Mouse (Mus musculus): ENCODE data around the gene Dll4. TPM values are rescaled to one million over a fixed set of nuclear protein-coding genes. Genes with fewer than 3 reads are reported as not detected.
A peak's percentile ranks its signal among the peaks of the same experiment; 100 is the strongest.

Dll4 gene
- total and polyA plus RNA-seq, 3 experiments: 13.7 to 22.0 (median 15.8) TPM

- TF ChIP-seq POLR2A (IDR thresholded peaks at IDR 0.05; ENCODE audit: insufficient read depth, low read depth, low read length): no peak
- TF ChIP-seq CTCF (IDR thresholded peaks at IDR 0.05): no peak
- TF ChIP-seq EP300 (IDR thresholded peaks at IDR 0.05; ENCODE audit: insufficient read depth, low read depth, low read length): no peak
- no peaks in the 10 kb centered on the region for H3K36me3 ChIP-seq (ENCODE audit: control insufficient read depth, insufficient read depth, low read length)
- H3K27ac ChIP-seq: peak overlapping the region; percentile 86
- intact Hi-C loops (cut with DNase I): loop anchor here (2.0 kb wide), 2 partner anchors 13 to 23 kb away; no protein-coding TSS in a partner anchor
- peaks cover 30% of the 10 kb centered on the region for H3K4me1 ChIP-seq (ENCODE audit: control insufficient read depth, insufficient read depth, low read length)
- H3K9ac ChIP-seq (ENCODE audit: low read depth, low read length): peak overlapping the region; percentile 19; the same call in 1 of the 2 replicates
- H3K4me3 ChIP-seq: 0 out of 2 replicates have a peak overlapping the region, but pooled peaks have one; percentile 24
- peak in 1 of 2 experiments; percentile 46 for DNase-seq
- WGBS: 41% methylated on average over 10 of the region's 10 CpGs
- H3K79me2 ChIP-seq (replicated peaks; ENCODE audit: control insufficient read depth, insufficient read depth, low read length): no peaks in the 10 kb centered on the region
- no peaks in the 10 kb centered on the region for H3K27me3 ChIP-seq (ENCODE audit: control insufficient read depth, insufficient read depth, low read length)
These were observed 11.7 kb upstream of the Dll4 start for GRCm38 (mm10) chr2:119313780-119314479.

GRCm38 (mm10) chr2:119314742-119315310 lies 10.8 kb upstream of the Dll4 start:
- TF ChIP-seq CTCF (IDR thresholded peaks at IDR 0.05): no peak
- no peak for TF ChIP-seq EP300 (IDR thresholded peaks at IDR 0.05; ENCODE audit: insufficient read depth, low read depth, low read length)
- TF ChIP-seq POLR2A (IDR thresholded peaks at IDR 0.05; ENCODE audit: insufficient read depth, low read depth, low read length): no peak
- H3K79me2 ChIP-seq (replicated peaks; ENCODE audit: control insufficient read depth, insufficient read depth, low read length): no peaks in the 10 kb centered on the region
- peak overlapping the region; percentile 86 for H3K27ac ChIP-seq
- WGBS: 54% methylated on average over 12 of the region's 12 CpGs
- no peak for DNase-seq
- H3K27me3 ChIP-seq (ENCODE audit: control insufficient read depth, insufficient read depth, low read length): no peaks in the 10 kb centered on the region
- no peak overlapping the region for H3K4me3 ChIP-seq
- 0 out of 2 replicates have a peak overlapping the region, but pooled peaks have one; percentile 15 for H3K9ac ChIP-seq (ENCODE audit: low read depth, low read length)
- no peaks in the 10 kb centered on the region for H3K36me3 ChIP-seq (ENCODE audit: control insufficient read depth, insufficient read depth, low read length)
- intact Hi-C loops (cut with DNase I): loop anchor here (2.0 kb wide), 1 partner anchor 22 kb away; no protein-coding TSS in a partner anchor
- peaks cover 30% of the 10 kb centered on the region for H3K4me1 ChIP-seq (ENCODE audit: control insufficient read depth, insufficient read depth, low read length)

- no peaks in the 10 kb centered on the region for H3K36me3 ChIP-seq (ENCODE audit: control insufficient read depth, insufficient read depth, low read length)
- no peak overlapping the region for H3K9ac ChIP-seq (ENCODE audit: low read depth, low read length)
- TF ChIP-seq CTCF (IDR thresholded peaks at IDR 0.05): no peak
- no peak for TF ChIP-seq POLR2A (IDR thresholded peaks at IDR 0.05; ENCODE audit: insufficient read depth, low read depth, low read length)
- no peak for TF ChIP-seq EP300 (IDR thresholded peaks at IDR 0.05; ENCODE audit: insufficient read depth, low read depth, low read length)
- H3K4me1 ChIP-seq (ENCODE audit: control insufficient read depth, insufficient read depth, low read length): peaks cover 21% of the 10 kb centered on the region
- WGBS: 40% methylated on average over 3 of the region's 3 CpGs
- no peak overlapping the region for H3K4me3 ChIP-seq
- no peak overlapping the region; the same call in 1 of the 2 replicates for H3K27ac ChIP-seq
- intact Hi-C loops (cut with DNase I): no loop called here
- DNase-seq: no peak
- peaks cover 2% of the 10 kb centered on the region; the same call in 1 of the 2 replicates for H3K27me3 ChIP-seq (ENCODE audit: control insufficient read depth, insufficient read depth, low read length)
- no peaks in the 10 kb centered on the region for H3K79me2 ChIP-seq (replicated peaks; ENCODE audit: control insufficient read depth, insufficient read depth, low read length)
These were observed 7.4 kb upstream of the Dll4 start for GRCm38 (mm10) chr2:119318043-119318710.

GRCm38 (mm10) chr2:119320571-119320970 lies 5.0 kb upstream of the Dll4 start:
- no peak for TF ChIP-seq CTCF (IDR thresholded peaks at IDR 0.05)
- no peak for TF ChIP-seq EP300 (IDR thresholded peaks at IDR 0.05; ENCODE audit: insufficient read depth, low read depth, low read length)
- no peak for TF ChIP-seq POLR2A (IDR thresholded peaks at IDR 0.05; ENCODE audit: insufficient read depth, low read depth, low read length)
- H3K27ac ChIP-seq: peak overlapping the region; percentile 19
- no peak overlapping the region for H3K9ac ChIP-seq (ENCODE audit: low read depth, low read length)
- peaks cover 13% of the 10 kb centered on the region for H3K4me1 ChIP-seq (ENCODE audit: control insufficient read depth, insufficient read depth, low read length)
- DNase-seq: no peak
- no peaks in the 10 kb centered on the region for H3K36me3 ChIP-seq (ENCODE audit: control insufficient read depth, insufficient read depth, low read length)
- H3K79me2 ChIP-seq (replicated peaks; ENCODE audit: control insufficient read depth, insufficient read depth, low read length): no peaks in the 10 kb centered on the region
- H3K27me3 ChIP-seq (ENCODE audit: control insufficient read depth, insufficient read depth, low read length): peaks cover 3% of the 10 kb centered on the region; the same call in 1 of the 2 replicates
- 26% methylated on average over 8 of the region's 8 CpGs for WGBS
- no peak overlapping the region for H3K4me3 ChIP-seq
- intact Hi-C loops (cut with DNase I): no loop called here

- peak overlapping the region; percentile 54 for H3K9ac ChIP-seq (ENCODE audit: low read depth, low read length)
These were observed 3.6 kb upstream of the Dll4 start for GRCm38 (mm10) chr2:119321771-119322586.

More at GRCm38 (mm10) chr2:119321771-119322586, 3.6 kb upstream of the Dll4 start:
- Histone ChIP-seq H3K27me3 (ENCODE audit: control insufficient read depth, insufficient read depth, low read length) (peaks cover 6% of the 10 kb centered on the region; the same call in 1 of the 2 replicates), H3K27ac (0 out of 2 replicates have a peak overlapping the region, but pooled peaks have one; percentile 12), H3K36me3 (ENCODE audit: control insufficient read depth, insufficient read depth, low read length) (no peaks in the 10 kb centered on the region), H3K4me1 (ENCODE audit: control insufficient read depth, insufficient read depth, low read length) (peaks cover 13% of the 10 kb centered on the region), H3K79me2 (replicated peaks; ENCODE audit: control insufficient read depth, insufficient read depth, low read length) (no peaks in the 10 kb centered on the region), H3K4me3 (peak overlapping the region; percentile 36)
- DNase-seq: peak in 1 of 2 experiments; percentile 34
- 18% methylated on average over 48 of the region's 48 CpGs for WGBS
- intact Hi-C loops (cut with DNase I): no loop called here
- TF ChIP-seq CTCF (IDR thresholded peaks at IDR 0.05) (no peak), EP300 (IDR thresholded peaks at IDR 0.05; ENCODE audit: insufficient read depth, low read depth, low read length) (no peak), POLR2A (IDR thresholded peaks at IDR 0.05; ENCODE audit: insufficient read depth, low read depth, low read length) (no peak)
